Mouse (Mus musculus): ENCODE data around the gene Neurl1b. TPM values are rescaled to one million over a fixed set of nuclear protein-coding genes. Genes with fewer than 3 reads are reported as not detected.

Neurl1b gene
- polyA plus RNA-seq, 1 experiment, result 7.9 TPM

GRCm38 (mm10) chr17:26416141-26416540 lies 1.5 kb downstream of the Neurl1b start:
- 78% methylated on average over 3 of the region's 3 CpGs for WGBS
- H3K36me3 ChIP-seq (ENCODE audit: control insufficient read depth, insufficient read depth, low read length), result no peaks in the 10 kb centered on the region
- no peak for TF ChIP-seq CTCF (IDR thresholded peaks at IDR 0.05; ENCODE audit: extremely low read depth, insufficient read depth, insufficient read length, insufficient replicate concordance)
- H3K27ac ChIP-seq (ENCODE audit: insufficient read depth, low read length), result no peak overlapping the region
- peaks cover 4% of the 10 kb centered on the region; the same call in 1 of the 2 replicates for H3K4me1 ChIP-seq (ENCODE audit: control insufficient read depth, insufficient read depth, insufficient read length)
- no peak overlapping the region for H3K4me3 ChIP-seq (ENCODE audit: extremely low read depth, insufficient read depth, insufficient read length)
- H3K27me3 ChIP-seq (ENCODE audit: control insufficient read depth, insufficient read depth, low read length), result peaks cover 4% of the 10 kb centered on the region; the same call in 1 of the 2 replicates
- no peak for DNase-seq (ENCODE audit: low read depth in 1 of 2, low spot score in 2 of 2)

- Histone ChIP-seq H3K27me3 (ENCODE audit: control insufficient read depth, insufficient read depth, low read length) (peaks cover 4% of the 10 kb centered on the region; the same call in 1 of the 2 replicates), H3K4me1 (ENCODE audit: control insufficient read depth, insufficient read depth, insufficient read length) (peaks cover 4% of the 10 kb centered on the region; the same call in 1 of the 2 replicates), H3K27ac (ENCODE audit: insufficient read depth, low read length) (no peak overlapping the region), H3K36me3 (ENCODE audit: control insufficient read depth, insufficient read depth, low read length) (no peaks in the 10 kb centered on the region), H3K4me3 (ENCODE audit: extremely low read depth, insufficient read depth, insufficient read length) (no peak overlapping the region)
- DNase-seq (ENCODE audit: low read depth in 1 of 2, low spot score in 2 of 2), result no peak
- TF ChIP-seq POLR2A (IDR thresholded peaks at IDR 0.05; ENCODE audit: low read depth, low read length) (no peak), CTCF (IDR thresholded peaks at IDR 0.05; ENCODE audit: extremely low read depth, insufficient read depth, insufficient read length, insufficient replicate concordance) (no peak)
- WGBS, result 87% methylated on average over 6 of the region's 6 CpGs
Measured at GRCm38 (mm10) chr17:26417770-26418421, 3.3 kb downstream of the Neurl1b start.

GRCm38 (mm10) chr17:26420491-26421247 lies 6.0 kb downstream of the Neurl1b start:
- no peaks in the 10 kb centered on the region for H3K27me3 ChIP-seq (ENCODE audit: control insufficient read depth, insufficient read depth, low read length)
- TF ChIP-seq POLR2A (IDR thresholded peaks at IDR 0.05; ENCODE audit: low read depth, low read length) (no peak), CTCF (IDR thresholded peaks at IDR 0.05; ENCODE audit: extremely low read depth, insufficient read depth, insufficient read length, insufficient replicate concordance) (no peak)
- no peak overlapping the region for H3K27ac ChIP-seq (ENCODE audit: insufficient read depth, low read length)
- no peaks in the 10 kb centered on the region for H3K4me1 ChIP-seq (ENCODE audit: control insufficient read depth, insufficient read depth, insufficient read length)
- no peaks in the 10 kb centered on the region for H3K36me3 ChIP-seq (ENCODE audit: control insufficient read depth, insufficient read depth, low read length)
- no peak for DNase-seq (ENCODE audit: low read depth in 1 of 2, low spot score in 2 of 2)
- WGBS, result 80% methylated on average over 7 of the region's 7 CpGs
- H3K4me3 ChIP-seq (ENCODE audit: extremely low read depth, insufficient read depth, insufficient read length), result no peak overlapping the region

GRCm38 (mm10) chr17:26421561-26421960 lies 6.9 kb downstream of the Neurl1b start:
- H3K27me3 ChIP-seq (ENCODE audit: control insufficient read depth, insufficient read depth, low read length), result no peaks in the 10 kb centered on the region
- TF ChIP-seq CTCF (IDR thresholded peaks at IDR 0.05; ENCODE audit: extremely low read depth, insufficient read depth, insufficient read length, insufficient replicate concordance) (peak; percentile 5; the same call in 1 of the 2 replicates), POLR2A (IDR thresholded peaks at IDR 0.05; ENCODE audit: low read depth, low read length) (no peak)
- DNase-seq (ENCODE audit: low read depth in 1 of 2, low spot score in 2 of 2), result no peak
- H3K4me3 ChIP-seq (ENCODE audit: extremely low read depth, insufficient read depth, insufficient read length), result no peak overlapping the region
- WGBS, result 64% methylated on average over 3 of the region's 3 CpGs
- no peaks in the 10 kb centered on the region for H3K36me3 ChIP-seq (ENCODE audit: control insufficient read depth, insufficient read depth, low read length)
- H3K27ac ChIP-seq (ENCODE audit: insufficient read depth, low read length), result no peak overlapping the region; the same call in 1 of the 2 replicates
- H3K4me1 ChIP-seq (ENCODE audit: control insufficient read depth, insufficient read depth, insufficient read length), result no peaks in the 10 kb centered on the region; the same call in 1 of the 2 replicates

GRCm38 (mm10) chr17:26422390-26422789 lies 7.8 kb downstream of the Neurl1b start:
- H3K27ac ChIP-seq (ENCODE audit: insufficient read depth, low read length), result no peak overlapping the region
- no peak for DNase-seq (ENCODE audit: low read depth in 1 of 2, low spot score in 2 of 2)
- H3K36me3 ChIP-seq (ENCODE audit: control insufficient read depth, insufficient read depth, low read length), result no peaks in the 10 kb centered on the region
- H3K4me3 ChIP-seq (ENCODE audit: extremely low read depth, insufficient read depth, insufficient read length), result no peak overlapping the region
- TF ChIP-seq CTCF (IDR thresholded peaks at IDR 0.05; ENCODE audit: extremely low read depth, insufficient read depth, insufficient read length, insufficient replicate concordance), result no peak
- TF ChIP-seq POLR2A (IDR thresholded peaks at IDR 0.05; ENCODE audit: low read depth, low read length), result no peak
- H3K27me3 ChIP-seq (ENCODE audit: control insufficient read depth, insufficient read depth, low read length), result no peaks in the 10 kb centered on the region
- H3K4me1 ChIP-seq (ENCODE audit: control insufficient read depth, insufficient read depth, insufficient read length), result no peaks in the 10 kb centered on the region; the same call in 1 of the 2 replicates
- WGBS, result 42% methylated on average over 6 of the region's 6 CpGs

GRCm38 (mm10) chr17:26423967-26424641 lies 9.5 kb downstream of the Neurl1b start:
- WGBS, result 54% methylated on average over 11 of the region's 11 CpGs
- H3K4me1 ChIP-seq (ENCODE audit: control insufficient read depth, insufficient read depth, insufficient read length), result no peaks in the 10 kb centered on the region; the same call in 1 of the 2 replicates
- H3K4me3 ChIP-seq (ENCODE audit: extremely low read depth, insufficient read depth, insufficient read length), result no peak overlapping the region
- peak overlapping the region; percentile 22 for H3K27ac ChIP-seq (ENCODE audit: insufficient read depth, low read length)
- DNase-seq (ENCODE audit: low read depth in 1 of 2, low spot score in 2 of 2), result no peak
- TF ChIP-seq POLR2A (IDR thresholded peaks at IDR 0.05; ENCODE audit: low read depth, low read length) (no peak), CTCF (IDR thresholded peaks at IDR 0.05; ENCODE audit: extremely low read depth, insufficient read depth, insufficient read length, insufficient replicate concordance) (no peak)
- H3K36me3 ChIP-seq (ENCODE audit: control insufficient read depth, insufficient read depth, low read length), result no peaks in the 10 kb centered on the region
- no peaks in the 10 kb centered on the region for H3K27me3 ChIP-seq (ENCODE audit: control insufficient read depth, insufficient read depth, low read length)
